Mouse (Mus musculus) erythroblast, embryonic 14.5 days (primary cell): ENCODE data around the gene Zfpl1. TPM values are rescaled to one million over a fixed set of nuclear protein-coding genes. Genes with fewer than 3 reads are reported as not detected.

Experiments
- H3K27me3 ChIP-seq: 2 replicates; pipeline ENCODE4 v1.6.1; 2012; ENCODE audit warnings: inconsistent platforms; ENCODE audit not compliant: control insufficient read depth
- H3K36me3 ChIP-seq: 2 replicates; pipeline ENCODE4 v1.6.1; 2012; ENCODE audit warnings: mild to moderate bottlenecking, inconsistent platforms; ENCODE audit not compliant: control insufficient read depth
- H3K4me1 ChIP-seq: 2 replicates; pipeline ENCODE4 v1.6.1; 2012; ENCODE audit warnings: inconsistent platforms; ENCODE audit not compliant: control insufficient read depth
- H3K4me3 ChIP-seq: replicated peaks from 2 replicates; pipeline ENCODE3; 2012; ENCODE audit warnings: moderate library complexity, mild to moderate bottlenecking, inconsistent platforms
- H3K9me3 ChIP-seq: 2 replicates; pipeline ENCODE4 v1.6.1; 2012; ENCODE audit warnings: low read length, inconsistent platforms, mixed read lengths; ENCODE audit not compliant: control insufficient read depth
- GATA1 ChIP-seq: IDR thresholded peaks from 2 replicates; pipeline ENCODE4 v1.6.1; 2012; ENCODE audit warnings: low read length, inconsistent platforms, mixed read lengths
- TAL1 ChIP-seq: IDR thresholded peaks from 3 replicates; pipeline ENCODE4 v1.6.1; 2012; ENCODE audit warnings: low read length, inconsistent platforms, mixed read lengths
- polyA plus RNA-seq: library from polyadenylated mRNA; stranded (reverse); fragments of >175 nt; gene quantifications from 2 replicates; pipeline ENCODE4 v1.2.3, GENCODE M21; 2012

Zfpl1 gene
- polyA plus RNA-seq, 1 experiment: 5.1 TPM

- peaks cover 36% of the 10 kb centered on the region for H3K4me1 ChIP-seq
- no peaks in the 10 kb centered on the region for H3K9me3 ChIP-seq
- H3K4me3 ChIP-seq: no peak overlapping the region
- no peaks in the 10 kb centered on the region for H3K27me3 ChIP-seq
- H3K36me3 ChIP-seq: peaks cover 55% of the 10 kb centered on the region
- no peak for TF ChIP-seq TAL1
- no peak for TF ChIP-seq GATA1
These were observed 10.9 kb downstream of the Zfpl1 start for GRCm38 (mm10) chr19:6073889-6074288.

- Histone ChIP-seq H3K27me3 (no peaks in the 10 kb centered on the region), H3K36me3 (peaks cover 64% of the 10 kb centered on the region), H3K4me3 (no peak overlapping the region), H3K9me3 (no peaks in the 10 kb centered on the region), H3K4me1 (peaks cover 45% of the 10 kb centered on the region)
- TF ChIP-seq GATA1: no peak
- no peak for TF ChIP-seq TAL1
These were observed 13.5 kb downstream of the Zfpl1 start for GRCm38 (mm10) chr19:6071261-6071660.

- Histone ChIP-seq H3K9me3 (no peaks in the 10 kb centered on the region), H3K4me3 (no peak overlapping the region), H3K36me3 (peaks cover 63% of the 10 kb centered on the region), H3K27me3 (no peaks in the 10 kb centered on the region), H3K4me1 (peaks cover 41% of the 10 kb centered on the region)
- no peak for TF ChIP-seq TAL1
- no peak for TF ChIP-seq GATA1
These were observed 14.0 kb downstream of the Zfpl1 start for GRCm38 (mm10) chr19:6070571-6071250.

GRCm38 (mm10) chr19:6069851-6070250 is 14.9 kb downstream of the Zfpl1 start:
- H3K4me1 ChIP-seq: peaks cover 36% of the 10 kb centered on the region
- H3K36me3 ChIP-seq: peaks cover 59% of the 10 kb centered on the region
- TF ChIP-seq TAL1: no peak
- TF ChIP-seq GATA1: no peak
- no peaks in the 10 kb centered on the region for H3K27me3 ChIP-seq
- H3K9me3 ChIP-seq: no peaks in the 10 kb centered on the region
- no peak overlapping the region for H3K4me3 ChIP-seq

GRCm38 (mm10) chr19:6068951-6069350 is 15.8 kb downstream of the Zfpl1 start:
- Histone ChIP-seq H3K27me3 (no peaks in the 10 kb centered on the region), H3K9me3 (no peaks in the 10 kb centered on the region), H3K4me3 (no peak overlapping the region), H3K4me1 (peaks cover 36% of the 10 kb centered on the region), H3K36me3 (peaks cover 54% of the 10 kb centered on the region)
- TF ChIP-seq GATA1: no peak
- TF ChIP-seq TAL1: no peak

GRCm38 (mm10) chr19:6067724-6068415 is 16.9 kb downstream of the Zfpl1 start, which contains the start of gene Tm7sf2:
Gene Tm7sf2, minus strand, starts transcription at chr19:6068373.
- peaks cover 46% of the 10 kb centered on the region for H3K4me1 ChIP-seq
- H3K9me3 ChIP-seq: no peaks in the 10 kb centered on the region
- TF ChIP-seq TAL1: no peak
- no peak for TF ChIP-seq GATA1
- peaks cover 55% of the 10 kb centered on the region for H3K36me3 ChIP-seq
- H3K27me3 ChIP-seq: no peaks in the 10 kb centered on the region
- peak within 1 kb of the TSS; percentile 71 for H3K4me3 ChIP-seq

GRCm38 (mm10) chr19:6067011-6067723 is 17.6 kb downstream of the Zfpl1 start:
- Histone ChIP-seq H3K4me1 (peaks cover 53% of the 10 kb centered on the region), H3K36me3 (peaks cover 55% of the 10 kb centered on the region), H3K4me3 (peak overlapping the region; percentile 71), H3K9me3 (no peaks in the 10 kb centered on the region), H3K27me3 (no peaks in the 10 kb centered on the region)
- TF ChIP-seq TAL1 (no peak), GATA1 (no peak)

- Histone ChIP-seq H3K27me3 (no peaks in the 10 kb centered on the region), H3K9me3 (no peaks in the 10 kb centered on the region), H3K4me3 (peak overlapping the region; percentile 71), H3K4me1 (peaks cover 59% of the 10 kb centered on the region), H3K36me3 (peaks cover 55% of the 10 kb centered on the region)
- TF ChIP-seq TAL1: no peak
- no peak for TF ChIP-seq GATA1
These were observed 18.2 kb downstream of the Zfpl1 start for GRCm38 (mm10) chr19:6066571-6066970.

GRCm38 (mm10) chr19:6063081-6063480 is 21.7 kb downstream of the Zfpl1 start:
- Histone ChIP-seq H3K27me3 (no peaks in the 10 kb centered on the region), H3K9me3 (no peaks in the 10 kb centered on the region), H3K4me1 (peaks cover 65% of the 10 kb centered on the region), H3K4me3 (peak overlapping the region; percentile 70), H3K36me3 (peaks cover 34% of the 10 kb centered on the region)
- TF ChIP-seq TAL1 (no peak), GATA1 (no peak)
